Mouse (Mus musculus) adipocyte (in vitro differentiated cells): ENCODE data around the gene P3h4.
"Not testable (repeated sequence)": the region's sequence is repeated elsewhere in the genome, so short reads cannot be mapped to it uniquely, and the experiment has no call there.

Source experiments
- DNase-seq: peaks from one replicate; pipeline ENCODE4 v3.0.0-alpha.2; 2016; ENCODE audit warnings: low spot score

The P3h4 gene

GRCm38 (mm10) chr11:100361059-100361458 is 53.6 kb downstream of the P3h4 start:
- not testable (repeated sequence) for DNase-seq

GRCm38 (mm10) chr11:100360175-100360574 is 54.5 kb downstream of the P3h4 start:
- DNase-seq = no peak
